Mouse (Mus musculus) E14TG2a.4 (cell line): ENCODE data around the gene Tmem129.

Source experiments
- CTCF ChIP-seq: conservative IDR thresholded peaks from 2 replicates; pipeline ENCODE4 v1.5.1; 2014; ENCODE audit warnings: low read length
- POU5F1 ChIP-seq: IDR thresholded peaks from 2 replicates; pipeline ENCODE4 v1.6.1; 2014; ENCODE audit warnings: low read length, borderline replicate concordance

DNA sequence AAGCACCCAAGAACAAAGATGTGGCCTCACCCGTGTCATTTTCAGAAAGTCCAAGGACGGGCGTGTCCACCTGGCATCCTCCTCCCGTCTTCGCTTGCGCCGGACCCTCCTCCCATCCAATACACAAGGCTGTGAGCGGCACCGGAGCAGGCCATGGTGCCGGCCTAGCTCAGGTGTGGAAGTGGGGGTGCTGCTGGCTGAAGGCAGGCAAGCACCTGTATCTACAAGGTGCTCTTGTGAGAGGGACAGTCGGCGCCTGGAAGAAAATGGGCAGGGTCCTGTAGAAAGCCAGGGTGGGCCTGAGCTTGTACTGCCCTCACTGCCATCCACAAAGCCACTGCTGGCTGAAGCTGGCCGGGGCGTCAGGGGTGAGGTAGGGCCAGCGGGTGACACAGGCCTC lies 50.8 kb downstream of the Tmem129 start:
- TF ChIP-seq CTCF (no peak), POU5F1 (no peak)
